Mouse (Mus musculus): Measurements from ENCODE around the gene Inpp5b.

DNA sequence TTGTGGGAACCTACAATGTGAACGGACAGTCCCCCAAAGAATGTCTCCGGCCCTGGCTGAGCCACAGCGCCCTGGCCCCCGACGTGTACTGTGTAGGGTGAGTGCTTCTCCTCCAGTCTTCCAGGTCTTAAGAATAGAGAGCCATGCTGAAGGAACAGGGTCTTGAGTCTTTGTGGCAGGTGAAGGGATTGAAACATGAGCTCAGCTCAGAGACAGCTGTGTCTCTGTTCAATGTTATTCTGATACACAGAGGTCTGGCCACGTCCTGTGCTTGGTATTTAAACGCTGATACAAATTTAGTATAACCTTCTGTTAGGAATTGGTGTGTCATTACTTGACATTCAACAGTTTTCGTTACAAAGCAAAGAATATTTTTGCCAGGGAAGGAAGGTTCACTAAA is 40.7 kb downstream of the Inpp5b start:
- TF ChIP-seq GATA1 (IDR thresholded peaks at IDR 0.05; ENCODE audit: low read length) (no peak), TAL1 (IDR thresholded peaks at IDR 0.05; ENCODE audit: low read length) (no peak)
